Mouse (Mus musculus) forebrain, embryonic 11.5 days (tissue): ENCODE results near the gene Mtch1. TPM values are rescaled to one million over a fixed set of nuclear protein-coding genes. Genes with fewer than 3 reads are reported as not detected.
A peak's percentile ranks its signal among the peaks of the same experiment; 100 is the strongest.

ENCODE experiments used
- ATAC-seq: fragments of 200-750 bp; cut with Nextera tagmentation; replicated peaks from 2 replicates; pipeline ENCODE4 v1.8.0; 2017; ENCODE audit warnings: moderate TSS enrichment; ENCODE audit not compliant: low FRiP score
- DNase-seq: peaks from one replicate; pipeline ENCODE4 v3.0.0-alpha.2; 2017; ENCODE audit warnings: low spot score
- H3K27ac ChIP-seq: fragments of 300-500 bp; sonication (generic); 2 replicates; pipeline ENCODE4 v1.5.1; 2014; ENCODE audit warnings: low read depth, low read length
- H3K27me3 ChIP-seq: fragments of 300-500 bp; sonication (generic); 2 replicates; pipeline ENCODE4 v1.6.1; 2014; ENCODE audit warnings: mild to moderate bottlenecking, low read length, mixed read lengths; ENCODE audit not compliant: control insufficient read depth, insufficient read depth
- H3K36me3 ChIP-seq: fragments of 300-500 bp; sonication (generic); 2 replicates; pipeline ENCODE4 v1.6.1; 2014; ENCODE audit warnings: mild to moderate bottlenecking, low read length, moderate library complexity, mixed read lengths; ENCODE audit not compliant: control insufficient read depth, insufficient read depth
- H3K4me1 ChIP-seq: fragments of 300-500 bp; sonication (generic); replicated peaks from 2 replicates; pipeline ENCODE4 v1.6.1; 2014; ENCODE audit warnings: low read length, mixed read lengths; ENCODE audit not compliant: control insufficient read depth, insufficient read depth
- H3K4me2 ChIP-seq: fragments of 300-500 bp; sonication (generic); 2 replicates; pipeline ENCODE4 v1.6.1; 2014; ENCODE audit warnings: low read depth, mild to moderate bottlenecking, low read length, moderate library complexity, mixed read lengths; ENCODE audit not compliant: severe bottlenecking
- H3K4me3 ChIP-seq: fragments of 300-500 bp; sonication (generic); 2 replicates; pipeline ENCODE4 v1.5.1; 2014; ENCODE audit warnings: low read depth, low read length
- H3K9ac ChIP-seq: fragments of 300-500 bp; sonication (generic); 2 replicates; pipeline ENCODE4 v1.6.1; 2014; ENCODE audit warnings: low read length
- H3K9me3 ChIP-seq: fragments of 300-500 bp; sonication (generic); 2 replicates; pipeline ENCODE4 v1.6.1; 2016; ENCODE audit warnings: low read length, mixed read lengths; ENCODE audit not compliant: control insufficient read depth
- WGBS: fragments of 180-500 bp; shearing (Covaris S2); extraction: QIAGEN DNeasy Blood & Tissue Kit; methylation state at CpG from one replicate; pipeline ENCODE4 v1.1.7; 2014; 5-methylcytosine and 5-hydroxymethylcytosine counted together
- polyA plus RNA-seq: library from polyadenylated mRNA; unstranded; fragments of >200 nt; fragmentation: Nextera tagmentation; extraction: Ambion mirVana; gene quantifications from 2 replicates; pipeline ENCODE4 v1.2.1, GENCODE M21; 2014

The Mtch1 gene
- polyA plus RNA-seq, 1 experiment from 2014 or later: 332 TPM

DNA sequence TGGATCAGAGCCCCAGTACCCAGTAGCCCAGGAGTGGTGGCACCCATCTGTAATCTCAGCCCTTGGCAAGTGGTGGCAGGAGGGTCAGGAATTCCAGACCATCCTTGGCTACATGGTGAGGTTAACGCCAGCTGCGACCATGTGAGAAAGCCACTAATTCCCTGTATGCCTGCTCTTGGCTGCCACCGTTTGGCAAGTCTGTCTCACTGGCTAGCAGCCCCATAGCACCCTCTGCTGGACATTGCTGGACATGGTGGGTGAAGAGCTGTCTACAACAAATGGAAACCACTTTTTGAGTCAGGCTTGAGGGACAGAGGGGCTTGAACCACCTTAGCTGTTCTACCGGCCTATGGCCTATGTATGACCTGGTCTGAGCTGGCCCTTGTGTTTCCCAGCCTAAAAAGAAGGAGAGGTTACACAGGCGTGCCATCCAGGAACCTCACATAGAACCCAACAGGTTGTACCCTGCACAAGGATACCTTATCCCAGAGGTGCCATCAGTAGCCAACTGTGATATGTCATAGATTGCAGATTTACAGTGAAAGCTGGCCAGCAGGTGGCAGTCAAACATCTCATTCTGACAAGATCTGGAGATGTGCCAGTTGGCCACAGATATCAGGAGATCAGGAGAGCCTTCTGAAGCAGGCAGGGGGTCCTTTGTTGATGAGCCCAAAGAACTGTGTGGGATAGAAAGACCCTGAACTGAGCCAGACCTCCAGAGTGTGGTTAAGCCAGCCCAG, 23.4 kb upstream of the Mtch1 start:
- WGBS: 9% methylated on average over 5 of the region's 5 CpGs
- H3K27ac ChIP-seq: no peak overlapping the region
- H3K9me3 ChIP-seq: no peaks in the 10 kb centered on the region
- no peak overlapping the region for H3K4me3 ChIP-seq
- 0 out of 2 replicates have a peak overlapping the region, but pooled peaks have one; percentile 3 for H3K9ac ChIP-seq
- peaks cover 2% of the 10 kb centered on the region; the same call in 1 of the 2 replicates for H3K4me1 ChIP-seq
- H3K4me2 ChIP-seq: no peak overlapping the region
- ATAC-seq (peak; percentile 64; the same call in 1 of the 2 replicates), DNase-seq (peak; percentile 95)
- H3K36me3 ChIP-seq: no peaks in the 10 kb centered on the region
- H3K27me3 ChIP-seq: no peaks in the 10 kb centered on the region

DNA sequence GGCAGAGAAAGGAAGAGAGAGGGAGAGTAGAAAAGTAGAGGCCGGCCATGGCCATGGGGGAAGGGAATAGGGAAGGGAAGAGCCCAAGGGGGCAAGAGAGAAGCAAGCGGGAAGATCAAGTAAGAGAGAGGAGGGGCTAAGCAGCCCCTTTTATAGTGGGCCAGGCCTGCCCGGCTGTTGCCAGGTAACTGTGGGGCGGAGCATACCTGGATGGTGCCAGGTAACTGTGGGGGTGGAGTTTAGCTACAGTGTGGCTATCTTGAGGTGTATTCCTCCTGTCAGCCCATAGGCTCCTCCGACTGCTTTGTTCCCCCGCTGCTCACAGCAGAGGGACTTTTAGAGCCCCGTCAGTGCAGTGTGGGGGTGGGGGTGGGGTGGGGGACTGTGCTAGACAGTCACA, 21.0 kb upstream of the Mtch1 start:
- H3K4me3 ChIP-seq: no peak overlapping the region
- no peak overlapping the region for H3K27ac ChIP-seq
- H3K9me3 ChIP-seq: no peaks in the 10 kb centered on the region
- DNase-seq (no peak), ATAC-seq (no peak)
- H3K4me2 ChIP-seq: no peak overlapping the region
- peaks cover 2% of the 10 kb centered on the region; the same call in 1 of the 2 replicates for H3K4me1 ChIP-seq
- 17% methylated on average over 7 of the region's 7 CpGs for WGBS
- no peaks in the 10 kb centered on the region for H3K27me3 ChIP-seq
- no peaks in the 10 kb centered on the region for H3K36me3 ChIP-seq
- peak overlapping the region; percentile 16; the same call in 1 of the 2 replicates for H3K9ac ChIP-seq

DNA sequence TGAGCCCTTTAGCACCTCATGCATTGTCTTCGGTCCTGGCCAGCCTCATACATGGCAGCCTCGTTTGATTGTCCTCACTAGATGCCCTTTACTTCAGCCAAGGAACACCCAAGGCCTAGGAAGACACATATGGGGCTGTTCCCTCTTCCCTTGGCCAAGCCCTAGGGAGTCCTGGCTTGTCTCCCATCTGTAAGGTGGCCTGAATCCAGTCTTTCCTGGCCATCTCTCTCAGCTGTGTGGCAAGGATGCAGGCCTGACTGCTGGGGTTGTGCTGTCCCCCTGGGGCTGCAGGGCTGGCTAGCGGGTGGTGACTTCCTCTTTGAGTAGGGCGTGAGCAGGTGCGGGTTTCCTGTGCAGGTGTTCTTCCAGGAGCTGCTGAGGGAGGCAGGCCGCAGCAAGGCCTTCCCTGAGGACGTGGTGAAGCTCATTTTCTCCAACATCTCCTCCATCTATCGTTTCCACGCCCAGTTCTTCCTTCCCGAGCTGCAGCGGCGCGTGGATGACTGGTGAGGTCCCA, 17.4 kb upstream of the Mtch1 start:
- no peak overlapping the region for H3K9ac ChIP-seq
- H3K36me3 ChIP-seq: no peaks in the 10 kb centered on the region
- DNase-seq (no peak), ATAC-seq (no peak)
- no peaks in the 10 kb centered on the region for H3K9me3 ChIP-seq
- no peak overlapping the region for H3K4me3 ChIP-seq
- H3K27ac ChIP-seq: no peak overlapping the region
- H3K4me1 ChIP-seq: peaks cover 2% of the 10 kb centered on the region; the same call in 1 of the 2 replicates
- no peak overlapping the region for H3K4me2 ChIP-seq
- no peaks in the 10 kb centered on the region for H3K27me3 ChIP-seq
- WGBS: 94% methylated on average over 13 of the region's 13 CpGs

DNA sequence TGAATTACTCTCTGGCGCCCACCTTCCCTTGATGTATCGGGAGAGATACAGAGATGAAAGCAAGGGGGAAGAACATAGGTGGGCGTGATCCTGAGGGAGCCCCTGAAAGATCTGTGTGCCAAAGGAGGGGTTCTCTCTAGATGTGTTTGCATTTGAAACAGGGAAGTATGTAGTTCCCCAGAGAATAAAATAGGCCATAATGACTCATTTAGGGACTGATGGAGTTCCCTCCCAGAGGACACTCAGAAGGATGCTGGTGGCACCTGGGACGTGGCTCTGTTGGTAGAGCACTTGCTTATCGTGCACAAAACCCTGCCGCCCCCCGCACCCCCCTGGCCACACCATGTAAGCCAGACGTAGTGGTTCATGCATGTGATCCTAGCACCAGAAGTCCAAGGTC, 15.4 kb upstream of the Mtch1 start:
- Histone ChIP-seq H3K9me3 (no peaks in the 10 kb centered on the region), H3K27me3 (no peaks in the 10 kb centered on the region), H3K36me3 (no peaks in the 10 kb centered on the region), H3K9ac (no peak overlapping the region), H3K4me3 (no peak overlapping the region), H3K27ac (no peak overlapping the region), H3K4me1 (no peaks in the 10 kb centered on the region; the same call in 1 of the 2 replicates), H3K4me2 (no peak overlapping the region)
- WGBS: 81% methylated on average over 8 of the region's 8 CpGs
- ATAC-seq (no peak), DNase-seq (no peak)

DNA sequence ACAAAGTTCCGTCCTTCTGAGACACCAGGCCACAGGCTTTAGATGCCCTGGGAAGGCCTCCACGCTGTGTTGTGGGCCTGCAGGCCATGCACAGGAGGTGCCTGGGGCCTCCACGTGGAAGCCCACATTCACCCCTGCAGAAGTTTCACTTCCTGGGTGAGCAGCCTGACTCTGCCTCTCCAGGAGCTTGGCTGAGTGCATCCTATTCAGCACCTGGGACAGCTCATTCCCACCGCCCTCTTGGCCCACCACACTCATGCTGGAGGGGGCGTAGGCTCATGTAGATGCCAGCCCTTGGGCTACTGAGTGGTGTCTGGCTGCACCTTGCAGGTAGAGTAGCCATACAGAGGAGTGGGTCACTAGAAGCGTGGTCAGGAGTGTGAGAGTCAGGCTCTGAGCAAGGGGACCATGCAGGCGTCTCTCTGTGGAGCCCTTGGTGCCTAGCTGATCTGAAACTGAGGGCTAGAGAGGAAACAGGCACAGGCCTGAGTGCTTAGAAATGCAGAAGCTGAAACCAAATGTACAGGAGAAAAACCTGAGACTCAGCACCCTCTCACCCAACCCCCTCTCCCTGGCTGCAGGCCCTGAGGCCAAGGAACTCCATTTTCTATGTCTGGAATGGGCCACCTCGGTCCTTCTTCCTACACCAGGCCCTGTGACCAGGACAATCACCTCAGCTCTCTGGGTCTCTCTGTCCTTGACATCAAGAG, 14.4 kb upstream of the Mtch1 start:
- ATAC-seq (no peak), DNase-seq (no peak)
- 62% methylated on average over 8 of the region's 8 CpGs for WGBS
- Histone ChIP-seq H3K4me1 (no peaks in the 10 kb centered on the region; the same call in 1 of the 2 replicates), H3K4me2 (no peak overlapping the region), H3K9me3 (no peaks in the 10 kb centered on the region), H3K27me3 (no peaks in the 10 kb centered on the region), H3K9ac (no peak overlapping the region), H3K27ac (no peak overlapping the region), H3K4me3 (no peak overlapping the region), H3K36me3 (no peaks in the 10 kb centered on the region)

DNA sequence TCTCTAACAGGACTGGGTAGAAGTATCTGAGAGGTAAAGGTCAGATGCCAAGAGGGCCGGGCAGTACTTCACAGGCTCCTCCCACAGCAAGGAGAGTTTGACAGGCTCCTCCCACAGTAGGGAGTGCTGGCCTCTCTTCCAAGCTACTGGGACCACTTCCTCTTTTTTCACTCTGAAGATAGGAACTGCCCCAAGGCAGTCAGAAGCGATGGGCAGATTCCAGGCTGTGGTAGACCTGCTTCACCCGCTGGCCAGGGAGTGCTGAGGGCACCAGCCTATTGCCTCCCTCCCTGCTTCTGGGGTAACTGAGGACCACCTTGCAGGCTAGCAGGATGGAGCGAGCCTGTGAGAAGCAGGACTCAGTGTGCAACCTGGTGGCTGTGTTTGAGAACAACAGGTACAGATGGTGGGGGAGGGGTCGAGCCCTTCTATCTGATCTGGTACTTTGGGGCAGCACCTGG, 13.1 kb upstream of the Mtch1 start, which contains the start of gene Fgd2:
Gene Fgd2 (plus strand): TSS at position 154 of the 461 bp plus-strand sequence.
- H3K27me3 ChIP-seq: no peaks in the 10 kb centered on the region
- WGBS: 23% methylated on average over 5 of the region's 5 CpGs
- DNase-seq: no peak
- peaks cover 10% of the 10 kb centered on the region for H3K4me1 ChIP-seq
- no peaks in the 10 kb centered on the region for H3K9me3 ChIP-seq
- no peaks in the 10 kb centered on the region for H3K36me3 ChIP-seq
- no peak for ATAC-seq
- no peak within 1 kb of the TSS for H3K9ac ChIP-seq
- H3K4me2 ChIP-seq: no peak within 1 kb of the TSS
- H3K4me3 ChIP-seq: no peak within 1 kb of the TSS
- no peak within 1 kb of the TSS for H3K27ac ChIP-seq

DNA sequence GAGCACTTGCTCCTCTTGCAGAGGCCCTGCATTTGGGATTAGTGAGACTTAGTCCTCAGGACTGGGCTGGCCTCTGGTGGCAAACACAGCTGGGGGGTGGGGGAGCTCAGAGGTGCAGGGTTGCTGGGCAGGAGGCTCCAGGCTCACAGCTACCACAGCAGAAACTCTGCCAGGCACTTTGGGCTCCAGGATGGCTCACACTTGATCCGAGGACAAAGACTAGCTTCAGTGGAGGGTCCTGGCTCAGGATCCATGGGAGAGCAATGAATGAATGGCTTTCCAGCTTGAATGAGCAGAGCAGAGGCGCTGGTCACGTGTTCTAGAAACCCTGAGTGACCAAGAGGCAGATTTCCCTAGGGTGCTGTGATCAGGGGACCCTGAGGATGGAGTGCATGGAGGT, 11.2 kb upstream of the Mtch1 start:
- H3K4me3 ChIP-seq: no peak overlapping the region
- no peaks in the 10 kb centered on the region for H3K9me3 ChIP-seq
- H3K4me1 ChIP-seq: peaks cover 21% of the 10 kb centered on the region
- 45% methylated on average over 3 of the region's 3 CpGs for WGBS
- no peaks in the 10 kb centered on the region for H3K27me3 ChIP-seq
- ATAC-seq (no peak), DNase-seq (no peak)
- H3K27ac ChIP-seq: no peak overlapping the region
- no peak overlapping the region for H3K4me2 ChIP-seq
- H3K9ac ChIP-seq: no peak overlapping the region
- no peaks in the 10 kb centered on the region for H3K36me3 ChIP-seq

DNA sequence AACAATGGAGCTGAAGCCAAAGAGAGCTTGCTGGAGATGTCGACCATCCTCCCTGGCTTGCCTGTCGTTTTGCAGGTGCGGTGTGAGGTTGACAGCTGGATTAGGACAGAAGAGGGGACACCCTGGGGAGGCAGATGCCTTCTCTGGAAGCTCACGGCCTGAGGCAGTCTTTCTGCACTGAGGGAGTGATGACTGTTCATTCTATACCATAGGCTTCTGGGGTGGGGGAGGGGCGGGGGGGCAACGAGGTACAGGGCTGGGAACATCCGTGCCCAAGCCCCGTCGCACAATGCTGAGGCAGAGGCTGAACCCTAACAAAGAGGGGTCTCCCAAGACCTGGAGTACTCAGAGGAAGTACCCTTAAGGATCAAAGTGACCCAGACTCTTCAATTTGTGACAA, 9.1 kb upstream of the Mtch1 start:
- DNase-seq (no peak), ATAC-seq (peak; percentile 49)
- H3K4me3 ChIP-seq: peak overlapping the region; percentile 26
- H3K27me3 ChIP-seq: no peaks in the 10 kb centered on the region
- H3K4me1 ChIP-seq: peaks cover 21% of the 10 kb centered on the region
- H3K36me3 ChIP-seq: no peaks in the 10 kb centered on the region
- peak overlapping the region; percentile 51 for H3K4me2 ChIP-seq
- 10% methylated on average over 9 of the region's 9 CpGs for WGBS
- H3K9me3 ChIP-seq: no peaks in the 10 kb centered on the region
- peak overlapping the region; percentile 99 for H3K27ac ChIP-seq
- H3K9ac ChIP-seq: peak overlapping the region; percentile 66
